Mouse (Mus musculus) monocyte, adult 59 days (primary cell): ENCODE results near the gene Oit1. TPM values are rescaled to one million over a fixed set of nuclear protein-coding genes. Genes with fewer than 3 reads are reported as not detected.

Source experiments
- total RNA-seq, 2 experiments: library from RNA; stranded (reverse); gene quantifications; one replicate each; pipeline ENCODE4 v1.2.4; 2023

The Oit1 gene
- total RNA-seq, result not detected

DNA sequence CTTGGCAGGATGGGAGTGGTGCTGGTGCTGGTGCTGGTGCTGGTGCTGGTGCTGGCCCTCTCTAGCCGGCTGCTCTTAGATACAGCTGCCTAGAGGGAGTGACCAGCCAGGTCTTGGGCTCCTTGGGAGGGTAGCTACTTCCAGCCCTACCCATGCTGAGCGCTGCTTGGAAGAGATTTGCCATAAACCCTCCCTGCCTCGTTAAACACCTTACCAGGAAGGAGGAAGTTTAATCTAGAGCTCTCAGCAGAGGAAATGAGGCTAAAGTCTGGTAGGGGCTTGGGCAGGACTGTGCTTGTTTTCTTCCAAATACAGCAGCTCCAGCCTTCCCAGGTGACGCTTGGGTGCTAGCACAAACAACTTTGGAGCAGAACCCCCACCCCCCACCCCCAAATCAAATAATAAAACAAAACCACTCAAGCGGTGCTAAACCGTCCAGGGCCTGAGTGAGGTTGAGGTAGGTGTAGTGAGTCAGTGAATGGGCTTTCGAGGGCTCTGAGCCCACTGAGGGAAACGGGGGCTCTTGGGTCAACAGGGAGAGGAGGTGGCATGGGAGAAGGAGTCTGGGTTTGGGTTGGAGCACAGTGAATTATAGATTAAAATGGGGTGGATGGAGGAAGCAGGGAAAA, at the start of gene Oit1:
Gene Oit1, minus strand, starts transcription at position 70 of the 629 bp plus-strand sequence.

DNA sequence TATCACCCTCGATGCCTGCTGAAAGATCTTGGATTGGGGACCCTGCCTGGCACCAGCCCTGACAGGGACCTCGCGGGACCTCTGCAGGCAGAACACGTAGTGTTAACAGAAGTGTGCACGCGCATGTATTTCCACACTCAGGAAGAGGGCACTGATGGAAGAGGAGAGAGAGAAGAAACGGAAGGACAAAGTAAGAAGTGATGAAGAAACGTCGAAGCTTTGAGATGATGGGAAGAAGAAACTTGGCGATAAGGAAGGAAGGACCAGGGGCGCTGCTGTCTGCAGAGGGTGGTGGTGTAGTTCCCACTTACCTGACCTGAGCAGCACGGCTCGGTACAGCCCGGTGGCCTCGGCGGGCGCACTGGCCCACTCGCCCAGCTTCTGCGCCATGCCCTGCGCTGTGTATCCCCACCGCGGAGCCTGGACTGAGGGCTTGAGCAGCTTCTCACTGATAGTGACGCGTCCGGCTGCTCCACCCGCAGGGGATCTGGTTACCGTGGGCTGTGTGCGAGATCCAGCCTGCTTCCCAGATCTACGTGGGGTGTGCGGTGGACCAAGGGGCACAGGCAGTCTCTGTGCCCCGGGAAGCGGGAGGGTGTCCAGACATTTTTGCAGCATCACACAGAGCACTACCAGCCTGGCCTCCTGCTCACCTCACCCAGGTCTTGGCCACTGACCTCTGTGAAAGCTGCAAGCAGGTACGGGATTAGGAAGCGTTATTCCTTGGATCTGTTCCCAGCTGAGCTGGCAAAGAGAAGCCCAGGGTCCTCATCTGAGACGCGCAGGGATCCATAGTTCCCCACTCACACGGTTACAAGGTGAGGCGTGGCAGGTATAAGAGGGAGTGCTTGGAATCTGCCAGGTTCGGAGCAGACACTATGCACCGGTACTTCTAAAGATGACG, 61.1 kb downstream of the Oit1 start, which contains the start of gene Fam107a:
Gene Fam107a, minus strand, starts transcription at position 830 of the 904 bp plus-strand sequence.

Other genes with a start within 250 kb of the Oit1 start
- 100 to 1,000 TPM; 130 to 136 TPM for gene Pdhb, start 205.7 kb downstream of the Oit1 start, total RNA-seq
- 10 to 100 TPM; 23.7 to 28.7 TPM for gene Kctd6, start 164.6 kb downstream of the Oit1 start, total RNA-seq
- not detected for gene Acox2, start 119.4 kb downstream of the Oit1 start, total RNA-seq
- not detected for gene Fam107a, start 60.7 kb downstream of the Oit1 start, total RNA-seq